Mouse (Mus musculus) liver, embryonic 11.5 days (tissue): ENCODE results near the gene Slc37a1. TPM values are rescaled to one million over a fixed set of nuclear protein-coding genes. Genes with fewer than 3 reads are reported as not detected.

Source experiments
- ATAC-seq: fragments of 200-750 bp; cut with Nextera tagmentation; replicated peaks from 2 replicates; pipeline ENCODE4 v1.8.0; 2017; ENCODE audit warnings: moderate number of reproducible peaks, mild to moderate bottlenecking, moderate TSS enrichment, moderate library complexity; ENCODE audit not compliant: low FRiP score
- DNase-seq: peaks from one replicate; pipeline ENCODE4 v3.0.0-alpha.2; 2017; ENCODE audit warnings: low spot score
- H3K27ac ChIP-seq: fragments of 300-500 bp; sonication (generic); 2 replicates; pipeline ENCODE4 v1.5.1; 2014; ENCODE audit warnings: mild to moderate bottlenecking, low read depth, low read length, control low read depth
- H3K27me3 ChIP-seq: fragments of 300-500 bp; sonication (generic); replicated peaks from 2 replicates; pipeline ENCODE4 v1.6.1; 2014; ENCODE audit warnings: low read length, mixed read lengths; ENCODE audit not compliant: control insufficient read depth, insufficient read depth
- H3K36me3 ChIP-seq: fragments of 300-500 bp; sonication (generic); 2 replicates; pipeline ENCODE4 v1.6.1; 2014; ENCODE audit warnings: mild to moderate bottlenecking, low read length, moderate library complexity, mixed read lengths; ENCODE audit not compliant: control insufficient read depth, insufficient read depth
- H3K4me1 ChIP-seq: fragments of 300-500 bp; sonication (generic); replicated peaks from 2 replicates; pipeline ENCODE4 v1.6.1; 2014; ENCODE audit warnings: low read length, mixed read lengths; ENCODE audit not compliant: control insufficient read depth, insufficient read depth
- H3K4me2 ChIP-seq: fragments of 300-500 bp; sonication (generic); 2 replicates; pipeline ENCODE4 v1.6.1; 2014; ENCODE audit warnings: mild to moderate bottlenecking, control low read depth, moderate library complexity
- H3K4me3 ChIP-seq: fragments of 300-500 bp; sonication (generic); 2 replicates; pipeline ENCODE4 v1.5.1; 2014; ENCODE audit warnings: low read depth, low read length, control low read depth
- H3K9ac ChIP-seq: fragments of 300-500 bp; sonication (generic); 2 replicates; pipeline ENCODE4 v1.6.1; 2014; ENCODE audit warnings: low read depth, low read length, control low read depth
- H3K9me3 ChIP-seq: fragments of 300-500 bp; sonication (generic); 2 replicates; pipeline ENCODE4 v1.6.1; 2016; ENCODE audit warnings: low read length, inconsistent platforms, mixed read lengths; ENCODE audit not compliant: control insufficient read depth
- whole genome bisulfite sequencing: fragments of 180-500 bp; shearing (Covaris S2); extraction: QIAGEN DNeasy Blood & Tissue Kit; methylation state at CpG from one replicate; pipeline ENCODE4 v1.1.7; 2014; 5-methylcytosine and 5-hydroxymethylcytosine counted together
- polyA plus RNA-seq: library from polyadenylated mRNA; unstranded; fragments of >200 nt; fragmentation: Nextera tagmentation; extraction: Ambion mirVana; gene quantifications from 2 replicates; pipeline ENCODE4 v1.2.1, GENCODE M21; 2014

The Slc37a1 gene
- polyA plus RNA-seq, 1 experiment from 2014 or later: 7.7 TPM

DNA sequence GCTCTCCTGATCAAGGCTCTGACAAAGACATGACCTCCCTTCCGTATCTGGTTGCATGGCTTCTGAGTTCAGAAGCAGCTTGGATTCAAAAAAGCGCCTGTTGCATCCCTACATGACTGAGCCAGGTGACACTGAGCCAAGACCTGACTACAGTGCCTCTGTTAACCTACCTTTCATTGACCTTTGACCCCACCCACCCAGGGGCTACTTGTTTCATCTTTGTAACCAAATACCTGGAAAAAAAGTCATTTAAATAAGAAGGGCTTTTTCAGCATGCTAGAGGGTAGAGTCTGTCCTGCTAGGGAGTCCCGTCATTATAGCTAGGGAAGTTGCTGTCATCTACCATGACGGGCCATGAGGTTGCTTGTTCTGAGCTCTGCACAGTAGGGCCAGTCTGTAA is 16.8 kb downstream of the Slc37a1 start:
- Histone ChIP-seq H3K9me3 (no peaks in the 10 kb centered on the region), H3K9ac (no peak overlapping the region), H3K36me3 (no peaks in the 10 kb centered on the region), H3K4me1 (peaks cover 20% of the 10 kb centered on the region), H3K27me3 (no peaks in the 10 kb centered on the region), H3K4me2 (no peak overlapping the region), H3K27ac (no peak overlapping the region), H3K4me3 (no peak overlapping the region)
- ATAC-seq: no peak
- DNase-seq: no peak
- 88% methylated on average over 4 of the region's 4 CpGs for WGBS

DNA sequence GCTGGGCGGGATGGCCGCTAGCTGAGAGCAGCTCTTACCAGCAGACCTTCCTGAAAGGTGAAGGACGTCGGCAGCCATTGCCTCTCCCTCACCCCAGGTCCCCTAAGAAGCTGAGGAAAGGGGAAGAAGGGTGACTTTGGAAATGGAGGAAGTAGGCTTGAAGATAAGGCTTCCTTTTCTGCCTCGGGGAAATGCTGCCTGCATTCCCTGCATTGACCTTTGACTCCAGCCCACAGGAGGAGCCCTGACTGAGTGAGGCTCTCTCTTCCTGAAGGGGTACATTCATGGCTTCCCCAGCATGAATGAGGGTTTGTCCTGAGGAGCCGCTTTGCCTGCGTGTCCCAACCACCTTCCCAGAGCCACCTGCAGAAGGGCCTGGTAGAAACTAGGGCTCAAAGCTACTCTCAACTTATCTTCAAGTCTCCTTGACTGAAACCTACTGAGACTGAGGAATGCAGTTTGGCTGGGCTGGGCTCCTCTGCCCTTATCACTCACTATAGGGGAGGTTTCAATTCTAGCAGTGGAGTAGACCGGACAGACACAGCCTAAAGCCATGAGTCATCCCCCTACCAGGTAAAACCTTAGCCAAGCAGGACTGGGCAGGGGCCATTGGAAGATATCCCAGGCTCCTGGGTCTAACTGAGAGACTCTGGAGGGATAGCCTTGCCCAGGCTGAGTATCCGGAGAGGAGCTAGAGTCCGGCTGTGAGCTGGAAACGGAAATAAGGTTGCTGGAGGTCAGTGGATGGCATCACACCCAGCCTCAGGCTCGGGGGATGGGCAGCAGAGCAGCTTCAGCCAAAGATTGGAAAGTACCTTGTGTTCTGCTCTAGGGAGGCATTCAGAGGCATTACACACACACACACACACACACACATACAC is 18.5 kb downstream of the Slc37a1 start:
- Histone ChIP-seq H3K4me2 (peak overlapping the region; percentile 53), H3K27ac (peak overlapping the region; percentile 47), H3K27me3 (no peaks in the 10 kb centered on the region), H3K9me3 (no peaks in the 10 kb centered on the region), H3K4me3 (no peak overlapping the region), H3K36me3 (no peaks in the 10 kb centered on the region), H3K9ac (no peak overlapping the region), H3K4me1 (peaks cover 19% of the 10 kb centered on the region)
- WGBS: 23% methylated on average over 12 of the region's 12 CpGs
- ATAC-seq: peak; percentile 75
- no peak for DNase-seq

DNA sequence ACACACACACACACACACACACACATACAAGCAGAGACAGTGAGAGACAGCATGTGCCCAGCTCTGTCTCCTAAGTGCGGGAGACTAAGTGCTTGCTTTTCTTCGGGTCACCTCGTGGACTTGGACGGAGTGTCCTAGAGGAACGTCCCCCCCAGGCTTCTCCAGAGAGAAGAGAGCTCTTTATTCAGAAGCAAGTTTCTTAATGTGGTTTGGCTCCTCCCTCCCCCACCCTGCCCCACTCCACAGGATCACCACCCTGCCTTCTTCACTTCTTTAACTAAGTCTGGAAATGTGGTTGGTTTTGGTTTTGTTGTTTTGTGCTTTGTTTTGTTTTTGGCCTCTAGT is 19.2 kb downstream of the Slc37a1 start:
- no peak overlapping the region for H3K9ac ChIP-seq
- peak overlapping the region; percentile 53 for H3K4me2 ChIP-seq
- peaks cover 19% of the 10 kb centered on the region for H3K4me1 ChIP-seq
- H3K27me3 ChIP-seq: no peaks in the 10 kb centered on the region
- H3K4me3 ChIP-seq: no peak overlapping the region
- peak; percentile 24; the same call in 1 of the 2 replicates for ATAC-seq
- H3K9me3 ChIP-seq: no peaks in the 10 kb centered on the region
- DNase-seq: no peak
- no peak overlapping the region for H3K27ac ChIP-seq
- H3K36me3 ChIP-seq: no peaks in the 10 kb centered on the region
- 40% methylated on average over 5 of the region's 5 CpGs for WGBS

DNA sequence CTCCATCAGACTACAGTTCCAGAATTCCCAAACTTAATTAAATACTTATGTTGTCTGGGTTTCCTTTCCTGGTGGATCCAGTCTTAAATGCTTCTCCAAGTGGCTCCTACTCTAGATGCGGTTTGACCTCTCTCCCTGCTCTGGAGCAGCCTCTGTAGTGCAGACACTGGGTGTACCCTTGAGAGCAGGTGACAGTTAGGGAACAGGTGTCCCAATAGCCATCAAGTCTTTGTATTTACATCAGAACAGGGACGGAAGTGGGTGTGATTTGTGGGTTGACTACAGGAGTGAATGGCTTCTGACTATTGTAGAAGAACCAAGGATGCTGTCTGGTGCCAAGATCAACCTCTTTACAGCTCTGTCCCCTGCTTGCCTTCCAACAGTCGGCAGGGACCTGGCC is 21.2 kb downstream of the Slc37a1 start:
- Histone ChIP-seq H3K4me2 (no peak overlapping the region), H3K27ac (no peak overlapping the region), H3K36me3 (no peaks in the 10 kb centered on the region), H3K4me3 (no peak overlapping the region), H3K27me3 (no peaks in the 10 kb centered on the region), H3K9ac (no peak overlapping the region), H3K4me1 (peaks cover 19% of the 10 kb centered on the region), H3K9me3 (no peaks in the 10 kb centered on the region)
- no peak for DNase-seq
- ATAC-seq: no peak
- 88% methylated on average over 3 of the region's 3 CpGs for WGBS

DNA sequence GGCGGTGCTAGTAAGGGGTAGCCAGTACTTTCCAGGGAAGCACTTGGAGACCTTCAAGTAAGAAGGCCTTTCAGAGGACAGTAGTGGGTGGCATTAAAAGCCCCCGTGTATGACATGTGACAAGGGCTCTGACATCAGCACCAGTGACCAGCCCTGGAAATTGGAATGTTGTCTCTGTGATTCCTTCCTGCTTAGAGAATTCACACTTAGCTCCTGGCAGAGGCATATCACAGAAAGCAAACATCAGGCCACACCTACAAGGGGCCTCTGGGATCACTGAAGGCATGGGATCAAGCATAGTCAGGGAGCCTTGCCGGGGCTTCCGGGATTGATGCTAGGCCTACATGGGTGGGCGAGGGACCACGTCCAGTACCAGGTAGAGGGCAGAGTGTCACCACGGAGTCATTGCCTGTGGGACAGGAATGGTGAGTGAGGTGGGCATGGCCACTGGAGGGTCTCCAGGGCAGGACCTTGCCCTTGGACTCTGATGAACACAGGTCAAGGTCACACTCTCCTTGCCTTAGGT is 21.8 kb downstream of the Slc37a1 start:
- DNase-seq (no peak), ATAC-seq (no peak)
- no peaks in the 10 kb centered on the region for H3K9me3 ChIP-seq
- no peak overlapping the region for H3K9ac ChIP-seq
- 83% methylated on average over 7 of the region's 7 CpGs for WGBS
- H3K4me1 ChIP-seq: peaks cover 19% of the 10 kb centered on the region
- H3K4me3 ChIP-seq: no peak overlapping the region
- no peaks in the 10 kb centered on the region for H3K27me3 ChIP-seq
- H3K36me3 ChIP-seq: no peaks in the 10 kb centered on the region
- H3K27ac ChIP-seq: no peak overlapping the region
- no peak overlapping the region for H3K4me2 ChIP-seq

DNA sequence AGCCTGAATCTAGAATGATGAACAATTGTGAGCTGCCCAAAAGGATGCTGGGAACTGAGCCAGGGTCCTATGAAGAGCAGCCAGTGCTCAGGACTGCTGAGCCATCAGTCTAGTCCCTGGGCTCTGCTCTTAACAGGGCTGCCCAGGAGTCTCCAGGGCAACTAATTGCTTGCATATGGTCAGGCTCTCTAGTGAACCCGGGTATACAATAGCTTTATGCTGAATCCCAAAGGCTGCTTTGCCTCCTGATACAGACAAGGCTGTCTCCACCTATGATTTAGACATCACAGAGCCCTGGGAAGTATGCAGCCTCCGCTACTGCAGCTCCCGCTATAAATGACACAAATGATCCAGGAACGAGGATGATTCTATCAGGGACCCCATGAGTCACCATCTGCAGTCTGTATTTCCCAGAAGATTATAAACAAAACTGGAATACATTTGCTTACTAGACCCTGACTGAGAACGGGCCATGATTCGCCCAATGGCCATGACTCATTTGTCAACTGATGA is 22.7 kb downstream of the Slc37a1 start:
- Histone ChIP-seq H3K9ac (no peak overlapping the region), H3K4me1 (peaks cover 19% of the 10 kb centered on the region), H3K27me3 (no peaks in the 10 kb centered on the region), H3K4me2 (no peak overlapping the region), H3K27ac (no peak overlapping the region), H3K36me3 (no peaks in the 10 kb centered on the region), H3K9me3 (no peaks in the 10 kb centered on the region), H3K4me3 (no peak overlapping the region)
- ATAC-seq (no peak), DNase-seq (no peak)
- WGBS: 64% methylated on average over 6 of the region's 6 CpGs

DNA sequence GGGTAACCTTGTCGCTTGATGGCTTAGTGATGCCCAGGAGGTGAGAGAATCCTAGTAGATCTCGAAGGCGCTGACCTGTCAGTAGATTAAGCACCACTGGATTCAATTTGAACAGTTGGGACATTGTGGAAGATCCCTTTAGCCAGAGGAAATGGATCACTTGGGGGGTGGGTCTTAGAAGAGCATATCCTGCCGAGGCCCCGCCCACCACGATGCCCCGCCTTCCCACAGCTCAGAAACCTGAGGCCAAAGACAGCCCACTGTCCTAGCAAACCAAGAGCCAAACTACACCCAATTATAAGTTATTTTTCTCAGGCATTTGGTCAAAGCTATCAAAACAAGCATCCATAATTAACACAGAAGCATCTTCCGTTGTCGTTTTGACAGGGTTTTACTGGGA is 24.5 kb downstream of the Slc37a1 start:
- ATAC-seq: no peak
- H3K36me3 ChIP-seq: no peaks in the 10 kb centered on the region
- H3K27ac ChIP-seq: no peak overlapping the region
- H3K4me2 ChIP-seq: no peak overlapping the region
- no peak for DNase-seq
- H3K9me3 ChIP-seq: no peaks in the 10 kb centered on the region
- 73% methylated on average over 9 of the region's 9 CpGs for WGBS
- no peak overlapping the region for H3K4me3 ChIP-seq
- H3K9ac ChIP-seq: no peak overlapping the region
- H3K27me3 ChIP-seq: no peaks in the 10 kb centered on the region
- peaks cover 3% of the 10 kb centered on the region for H3K4me1 ChIP-seq

DNA sequence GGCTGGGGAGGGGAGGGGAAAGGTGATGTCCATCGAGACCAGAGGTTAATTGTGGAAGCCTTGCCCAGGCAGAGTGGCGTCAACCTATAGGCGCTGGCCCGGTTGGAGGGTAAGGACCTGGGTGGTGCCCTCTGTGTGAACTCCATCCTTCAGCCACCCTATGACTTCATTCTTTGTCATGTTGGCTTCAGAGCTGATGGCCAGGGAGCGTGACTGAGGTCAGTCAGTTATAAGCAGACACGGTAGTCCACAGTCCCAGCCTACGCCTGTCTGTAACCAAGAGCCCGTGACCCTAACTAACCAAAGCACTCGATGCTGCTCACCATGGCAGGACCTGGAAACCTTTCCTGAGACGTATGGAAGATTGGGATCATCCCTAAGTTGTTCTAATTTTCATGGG is 26.1 kb downstream of the Slc37a1 start:
- H3K36me3 ChIP-seq: no peaks in the 10 kb centered on the region
- H3K9me3 ChIP-seq: no peaks in the 10 kb centered on the region
- H3K9ac ChIP-seq: no peak overlapping the region
- H3K27me3 ChIP-seq: no peaks in the 10 kb centered on the region
- DNase-seq: no peak
- no peak overlapping the region for H3K4me2 ChIP-seq
- ATAC-seq: no peak
- no peak overlapping the region for H3K27ac ChIP-seq
- H3K4me1 ChIP-seq: no peaks in the 10 kb centered on the region
- no peak overlapping the region for H3K4me3 ChIP-seq
- WGBS: 79% methylated on average over 10 of the region's 10 CpGs
